Mouse (Mus musculus): ENCODE results near the gene Olfr678. TPM values are rescaled to one million over a fixed set of nuclear protein-coding genes. Genes with fewer than 3 reads are reported as not detected.
"Not testable (repeated sequence)": the region's sequence is repeated elsewhere in the genome, so short reads cannot be mapped to it uniquely, and the experiment has no call there.

Gene Olfr678
- polyA plus RNA-seq (2012; rRNA removed) = not detected in 2 replicates

DNA sequence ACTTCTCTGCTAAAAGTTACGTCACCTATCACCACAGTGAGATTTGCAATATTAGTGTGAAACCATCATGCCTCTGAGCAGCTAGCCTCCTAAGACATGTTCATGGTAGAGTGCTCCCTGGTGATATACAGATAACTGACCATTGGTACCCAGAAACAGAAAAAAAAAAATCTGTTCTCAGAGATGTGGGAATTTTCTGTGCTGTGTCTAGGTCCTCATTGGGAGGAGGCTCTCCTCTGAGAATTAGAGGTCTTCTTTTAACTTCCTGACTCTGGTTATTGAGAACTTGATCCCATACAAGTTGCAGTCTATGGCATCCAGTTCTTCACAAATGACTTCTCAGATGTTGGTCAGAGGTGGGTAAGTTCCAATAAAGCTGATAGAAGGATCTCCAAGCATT, at the start of gene Olfr678:
TSS of gene Olfr678 (plus strand) at position 301 of the 400 bp plus-strand sequence.
- Histone ChIP-seq H3K4me3 (ENCODE audit: control insufficient read depth, insufficient read depth, low read length) (no peak within 1 kb of the TSS), H3K27me3 (ENCODE audit: control insufficient read depth, insufficient read depth, low read length) (no peaks in the 10 kb centered on the region), H3K36me3 (ENCODE audit: control insufficient read depth, insufficient read depth, low read length) (no peaks in the 10 kb centered on the region), H3K4me1 (replicated peaks; ENCODE audit: control insufficient read depth, insufficient read depth, low read length) (no peaks in the 10 kb centered on the region), H3K27ac (ENCODE audit: control insufficient read depth, insufficient read depth, low read length) (no peak within 1 kb of the TSS)
- TF ChIP-seq POLR2A (IDR thresholded peaks at IDR 0.05; ENCODE audit: control insufficient read depth, extremely low read depth, insufficient read depth, low read length, poor library complexity) (no peak), CTCF (IDR thresholded peaks at IDR 0.05; ENCODE audit: borderline replicate concordance, control insufficient read depth, extremely low read depth, insufficient read depth, low read length, poor library complexity) (no peak)
- DNase-seq = no peak
- WGBS = 84% methylated on average over 1 of the region's 1 CpGs

DNA sequence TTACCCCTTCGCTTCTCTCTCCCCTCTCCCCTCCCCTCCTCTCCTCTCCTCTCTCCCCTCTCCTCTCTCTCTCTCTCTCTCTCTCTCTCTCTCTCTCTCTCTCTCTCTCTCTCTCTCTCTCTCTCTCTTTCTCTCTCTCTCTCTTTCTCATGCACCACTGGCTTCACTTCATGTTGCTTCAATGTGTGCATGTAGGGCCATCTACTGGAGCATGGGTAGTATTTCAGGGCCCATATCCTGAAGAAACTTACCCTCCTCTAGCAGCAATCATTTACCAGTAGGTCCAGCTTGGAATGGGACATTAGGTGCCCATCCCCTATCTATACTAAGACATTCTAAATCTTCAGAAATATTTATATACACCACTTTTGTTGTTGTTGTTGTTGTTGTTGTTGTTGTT, 41.7 kb upstream of the Olfr678 start:
- no peaks in the 10 kb centered on the region for H3K36me3 ChIP-seq (ENCODE audit: control insufficient read depth, insufficient read depth, low read length)
- H3K4me1 ChIP-seq (replicated peaks; ENCODE audit: control insufficient read depth, insufficient read depth, low read length) = no peaks in the 10 kb centered on the region
- TF ChIP-seq CTCF (IDR thresholded peaks at IDR 0.05; ENCODE audit: borderline replicate concordance, control insufficient read depth, extremely low read depth, insufficient read depth, low read length, poor library complexity) (no peak), POLR2A (IDR thresholded peaks at IDR 0.05; ENCODE audit: control insufficient read depth, extremely low read depth, insufficient read depth, low read length, poor library complexity) (no peak)
- H3K27me3 ChIP-seq (ENCODE audit: control insufficient read depth, insufficient read depth, low read length) = no peaks in the 10 kb centered on the region
- H3K27ac ChIP-seq (ENCODE audit: control insufficient read depth, insufficient read depth, low read length) = no peak overlapping the region
- no peak for DNase-seq
- 56% methylated on average over 1 of the region's 1 CpGs for WGBS
- no peak overlapping the region for H3K4me3 ChIP-seq (ENCODE audit: control insufficient read depth, insufficient read depth, low read length)

DNA sequence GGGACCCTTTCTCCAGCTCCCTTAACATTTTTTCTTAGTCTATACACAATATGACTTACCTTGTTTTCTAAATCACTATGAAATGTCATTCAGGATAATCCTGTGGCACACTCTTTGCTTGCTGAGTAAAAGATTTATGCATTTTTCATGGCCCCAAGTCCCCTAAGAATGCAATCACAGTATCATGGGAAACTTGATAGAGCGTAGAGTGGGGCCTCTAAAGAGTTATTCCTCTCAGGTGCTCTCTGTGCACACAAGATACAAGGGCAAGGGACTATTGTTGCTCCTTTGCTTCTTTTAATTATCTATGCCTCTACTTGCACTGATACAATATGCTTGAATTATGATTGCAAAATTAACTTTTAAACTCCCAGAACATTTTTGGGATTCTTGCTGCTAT, 35.9 kb upstream of the Olfr678 start, which contains the start of gene Olfr675:
TSS of gene Olfr675 (minus strand) at position 101 of the 400 bp plus-strand sequence.
- no peaks in the 10 kb centered on the region for H3K27me3 ChIP-seq (ENCODE audit: control insufficient read depth, insufficient read depth, low read length)
- H3K36me3 ChIP-seq (ENCODE audit: control insufficient read depth, insufficient read depth, low read length) = no peaks in the 10 kb centered on the region
- DNase-seq = no peak
- H3K27ac ChIP-seq (ENCODE audit: control insufficient read depth, insufficient read depth, low read length) = no peak within 1 kb of the TSS
- no peak within 1 kb of the TSS for H3K4me3 ChIP-seq (ENCODE audit: control insufficient read depth, insufficient read depth, low read length)
- no peaks in the 10 kb centered on the region for H3K4me1 ChIP-seq (replicated peaks; ENCODE audit: control insufficient read depth, insufficient read depth, low read length)
- 85% methylated on average over 1 of the region's 1 CpGs for WGBS
- TF ChIP-seq POLR2A (IDR thresholded peaks at IDR 0.05; ENCODE audit: control insufficient read depth, extremely low read depth, insufficient read depth, low read length, poor library complexity) (no peak), CTCF (IDR thresholded peaks at IDR 0.05; ENCODE audit: borderline replicate concordance, control insufficient read depth, extremely low read depth, insufficient read depth, low read length, poor library complexity) (no peak)

DNA sequence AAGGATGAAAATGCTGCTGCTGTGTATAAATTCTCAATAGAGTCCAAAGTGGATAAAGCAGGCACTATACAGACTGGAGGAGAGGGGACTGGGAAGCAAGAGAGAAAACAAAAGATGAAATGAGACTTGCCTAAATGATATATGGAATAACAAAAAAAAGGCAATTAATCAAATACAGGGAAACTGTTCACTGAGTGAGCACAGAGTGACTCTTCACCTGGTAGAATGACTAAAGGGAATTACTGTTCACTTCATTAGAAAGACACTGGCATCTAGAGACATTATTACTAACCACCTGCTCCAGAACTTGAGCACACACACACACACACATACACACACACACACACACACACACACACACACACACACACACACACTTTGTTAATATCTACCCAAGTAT, 31.9 kb upstream of the Olfr678 start, which contains the start of gene Olfr676:
TSS of gene Olfr676 (plus strand) at position 301 of the 400 bp plus-strand sequence.
- no peaks in the 10 kb centered on the region for H3K36me3 ChIP-seq (ENCODE audit: control insufficient read depth, insufficient read depth, low read length)
- H3K27me3 ChIP-seq (ENCODE audit: control insufficient read depth, insufficient read depth, low read length) = no peaks in the 10 kb centered on the region
- DNase-seq = no peak
- H3K27ac ChIP-seq (ENCODE audit: control insufficient read depth, insufficient read depth, low read length) = no peak within 1 kb of the TSS
- H3K4me1 ChIP-seq (replicated peaks; ENCODE audit: control insufficient read depth, insufficient read depth, low read length) = no peaks in the 10 kb centered on the region
- no peak for TF ChIP-seq CTCF (IDR thresholded peaks at IDR 0.05; ENCODE audit: borderline replicate concordance, control insufficient read depth, extremely low read depth, insufficient read depth, low read length, poor library complexity)
- no peak for TF ChIP-seq POLR2A (IDR thresholded peaks at IDR 0.05; ENCODE audit: control insufficient read depth, extremely low read depth, insufficient read depth, low read length, poor library complexity)
- no peak within 1 kb of the TSS for H3K4me3 ChIP-seq (ENCODE audit: control insufficient read depth, insufficient read depth, low read length)

DNA sequence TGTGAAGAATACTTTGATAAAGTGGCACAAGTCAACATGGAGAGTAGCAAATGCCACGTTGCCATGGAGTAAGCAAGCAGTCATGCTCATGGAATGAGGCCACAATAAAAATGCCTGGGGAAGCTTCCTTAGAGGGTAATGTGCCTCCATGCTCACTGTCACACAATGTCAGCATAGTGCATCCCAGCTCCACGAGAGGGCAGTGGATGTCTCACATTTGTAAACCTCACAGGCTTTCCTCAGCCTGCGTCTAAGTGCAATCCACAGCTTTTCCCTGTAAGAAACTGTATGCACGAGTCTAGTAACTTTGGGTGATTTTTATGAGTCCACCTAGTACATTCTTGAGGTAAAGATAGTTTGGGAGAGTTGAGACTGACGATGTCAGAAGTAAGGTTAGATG, 30.4 kb upstream of the Olfr678 start:
- not testable (repeated sequence) for H3K4me1 ChIP-seq (replicated peaks; ENCODE audit: control insufficient read depth, insufficient read depth, low read length); H3K27me3 ChIP-seq (ENCODE audit: control insufficient read depth, insufficient read depth, low read length); H3K4me3 ChIP-seq (ENCODE audit: control insufficient read depth, insufficient read depth, low read length); DNase-seq; H3K36me3 ChIP-seq (ENCODE audit: control insufficient read depth, insufficient read depth, low read length); H3K27ac ChIP-seq (ENCODE audit: control insufficient read depth, insufficient read depth, low read length)
- 63% methylated on average over 5 of the region's 5 CpGs for WGBS

DNA sequence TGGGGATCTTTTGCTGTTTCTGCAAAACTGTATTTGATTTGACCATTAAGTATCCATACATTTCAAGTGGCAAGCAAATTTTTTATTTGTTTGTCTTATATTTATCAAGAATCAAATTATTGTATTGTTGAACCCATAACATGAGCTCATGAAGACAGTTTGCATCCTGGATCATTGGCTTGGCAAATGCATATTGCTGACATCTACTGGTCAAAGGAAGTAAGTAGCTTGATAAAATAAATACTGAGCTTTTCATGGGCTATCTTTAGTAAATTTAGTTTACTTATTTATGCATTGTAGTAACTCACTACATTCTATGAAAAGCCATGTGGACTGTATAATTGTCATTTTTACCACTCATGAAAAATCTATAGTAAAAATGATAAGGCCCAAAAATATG, 5.3 kb upstream of the Olfr678 start:
- Histone ChIP-seq H3K4me3 (ENCODE audit: control insufficient read depth, insufficient read depth, low read length) (no peak overlapping the region), H3K36me3 (ENCODE audit: control insufficient read depth, insufficient read depth, low read length) (no peaks in the 10 kb centered on the region), H3K27me3 (ENCODE audit: control insufficient read depth, insufficient read depth, low read length) (no peaks in the 10 kb centered on the region), H3K27ac (ENCODE audit: control insufficient read depth, insufficient read depth, low read length) (no peak overlapping the region), H3K4me1 (replicated peaks; ENCODE audit: control insufficient read depth, insufficient read depth, low read length) (no peaks in the 10 kb centered on the region)
- TF ChIP-seq POLR2A (IDR thresholded peaks at IDR 0.05; ENCODE audit: control insufficient read depth, extremely low read depth, insufficient read depth, low read length, poor library complexity) (no peak), CTCF (IDR thresholded peaks at IDR 0.05; ENCODE audit: borderline replicate concordance, control insufficient read depth, extremely low read depth, insufficient read depth, low read length, poor library complexity) (no peak)
- DNase-seq = no peak

DNA sequence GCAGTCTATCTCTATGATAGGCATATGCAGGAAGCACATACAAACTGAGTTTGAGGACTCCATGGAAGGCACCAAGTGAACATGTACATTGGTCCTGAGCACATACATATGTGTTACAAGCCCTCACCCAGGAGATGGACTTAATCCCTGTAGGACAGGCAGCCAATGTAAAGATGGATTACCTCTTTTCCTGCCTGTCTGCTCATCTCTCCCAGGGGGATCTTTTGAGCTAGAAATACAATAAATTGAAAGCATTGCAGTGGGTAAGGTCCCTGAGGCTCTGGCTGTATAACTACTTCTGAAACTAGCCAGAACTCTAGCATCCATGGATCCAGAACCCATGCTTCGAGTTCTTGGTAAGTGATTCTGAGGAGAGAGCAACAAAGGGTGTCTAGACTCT, 16.6 kb downstream of the Olfr678 start, which contains the start of gene Olfr679:
TSS of gene Olfr679 (plus strand) at position 301 of the 400 bp plus-strand sequence.
- Histone ChIP-seq H3K27me3 (ENCODE audit: control insufficient read depth, insufficient read depth, low read length) (no peaks in the 10 kb centered on the region), H3K4me3 (ENCODE audit: control insufficient read depth, insufficient read depth, low read length) (no peak within 1 kb of the TSS)
- 50% methylated on average over 1 of the region's 1 CpGs for WGBS

DNA sequence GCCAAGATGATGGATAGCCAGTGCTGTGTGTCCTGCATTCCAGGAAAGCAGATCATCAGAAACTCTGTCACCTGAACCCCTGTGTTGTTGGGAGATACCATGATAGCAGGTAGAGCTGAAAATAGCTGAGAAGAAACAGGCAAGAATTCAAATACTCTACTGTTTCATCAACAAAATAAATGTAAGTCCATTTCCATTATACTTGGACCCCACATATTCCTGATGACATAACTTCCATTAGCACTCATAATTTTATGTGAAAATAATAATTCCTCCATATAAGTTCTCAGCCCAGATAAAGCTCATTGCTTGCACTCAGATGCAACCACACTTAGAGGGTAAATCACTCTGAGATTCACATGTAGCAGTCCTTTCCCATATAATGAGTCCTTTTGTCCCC, 28.4 kb downstream of the Olfr678 start, which contains the start of gene Olfr680-ps1:
TSS of gene Olfr680-ps1 (minus strand) at position 101 of the 400 bp plus-strand sequence.
- H3K27ac ChIP-seq (ENCODE audit: control insufficient read depth, insufficient read depth, low read length); H3K4me3 ChIP-seq (ENCODE audit: control insufficient read depth, insufficient read depth, low read length); H3K4me1 ChIP-seq (replicated peaks; ENCODE audit: control insufficient read depth, insufficient read depth, low read length); H3K36me3 ChIP-seq (ENCODE audit: control insufficient read depth, insufficient read depth, low read length); DNase-seq; H3K27me3 ChIP-seq (ENCODE audit: control insufficient read depth, insufficient read depth, low read length): not testable (repeated sequence)

More for the DNA sequence above, 16.6 kb downstream of the Olfr678 start, which contains the start of gene Olfr679:
- Histone ChIP-seq H3K27ac (ENCODE audit: control insufficient read depth, insufficient read depth, low read length) (no peak within 1 kb of the TSS), H3K36me3 (ENCODE audit: control insufficient read depth, insufficient read depth, low read length) (no peaks in the 10 kb centered on the region), H3K4me1 (replicated peaks; ENCODE audit: control insufficient read depth, insufficient read depth, low read length) (no peaks in the 10 kb centered on the region)
- TF ChIP-seq CTCF (IDR thresholded peaks at IDR 0.05; ENCODE audit: borderline replicate concordance, control insufficient read depth, extremely low read depth, insufficient read depth, low read length, poor library complexity) (no peak), POLR2A (IDR thresholded peaks at IDR 0.05; ENCODE audit: control insufficient read depth, extremely low read depth, insufficient read depth, low read length, poor library complexity) (no peak)
- DNase-seq = no peak

All from thymus, adult 2 months (tissue).